Mouse (Mus musculus) embryonic stem cell, embryonic (primary cell): ENCODE data around the gene Senp5.

Source experiments
- CTCF ChIA-PET, 4 experiments: fragments of 300-600 bp in 2 of 4; fragments of 350-600 bp in 2 of 4; sonication (Branson Sonifier 250); formaldehyde crosslinking; loops; one replicate each; lab custom pipeline; 2022; ENCODE audit warnings: inconsistent platforms in 2 of 4; lab: Charles Lee
- POLR2A ChIA-PET, 4 experiments: fragments of 300-600 bp in 2 of 4; fragments of 350-600 bp in 2 of 4; sonication (Branson Sonifier 250); formaldehyde crosslinking; loops; one replicate each; lab custom pipeline; 2022; ENCODE audit warnings: antibody characterized with exemption in 4 of 4, inconsistent platforms in 1 of 4; lab: Charles Lee

Gene Senp5

GRCm38 (mm10) chr16:32002509-32003477 is at the start of gene Senp5:
Gene Senp5 (minus strand): TSS chr16:32003287.
- POLR2A ChIA-PET: interaction anchor here (0.5 to 2.4 kb wide), 137 partner anchors 8 to 950 kb away, joined by 3 to 32 read pairs (median 4); partner anchors contain the start of genes Cep19 (in 2 of the 4), Fbxo45 (in 2 of the 4), Pak2 (in 2 of the 4) and Pigx (in 2 of the 4)
- CTCF ChIA-PET: interaction anchor here (0.5 to 2.0 kb wide), 16 partner anchors 10 to 657 kb away, joined by 3 to 12 read pairs (median 4); no protein-coding TSS in a partner anchor

GRCm38 (mm10) chr16:32042367-32042766 is 39.3 kb upstream of the Senp5 start:
- ChIA-PET CTCF (no interaction called here), POLR2A (interaction anchor here in 2 of 4 experiments (1.2 to 1.7 kb wide), 2 partner anchors 39 to 40 kb away, joined by 3 to 4 read pairs; partner anchors contain the start of gene Senp5 (in 2 of the 2))

DNA sequence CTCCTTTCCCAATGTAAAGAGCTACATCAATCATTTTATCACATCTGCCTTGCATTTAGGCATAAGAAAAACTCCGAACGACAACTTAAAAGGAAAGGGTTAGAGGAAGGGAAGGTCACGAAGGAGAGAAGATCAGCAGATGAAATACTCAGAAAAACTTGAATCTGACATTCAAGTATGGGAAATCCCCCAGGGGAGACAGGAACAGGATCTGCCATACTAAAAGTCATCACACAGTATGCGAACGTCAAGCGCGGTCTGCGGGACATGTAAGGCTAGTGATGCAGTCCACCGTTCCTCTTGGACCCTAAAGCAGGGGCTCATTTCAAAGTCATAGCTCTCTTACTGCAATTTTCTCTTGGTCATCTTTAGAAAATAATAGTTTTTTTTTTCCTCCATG is 16.6 kb upstream of the Senp5 start:
- POLR2A ChIA-PET: interaction anchor here in 3 of 4 experiments (1.0 to 3.0 kb wide), 6 partner anchors 9 to 58 kb away, joined by 3 to 19 read pairs (median 6); partner anchors contain the start of gene Senp5 (in 2 of the 3)
- CTCF ChIA-PET: no interaction called here

GRCm38 (mm10) chr16:32010330-32010729 is 7.2 kb upstream of the Senp5 start:
- POLR2A ChIA-PET: interaction anchor here in 3 of 4 experiments (0.8 to 3.6 kb wide), 6 partner anchors 8 to 389 kb away, joined by 3 to 17 read pairs (median 4); partner anchors contain the start of gene Senp5 (in 1 of the 3)

DNA sequence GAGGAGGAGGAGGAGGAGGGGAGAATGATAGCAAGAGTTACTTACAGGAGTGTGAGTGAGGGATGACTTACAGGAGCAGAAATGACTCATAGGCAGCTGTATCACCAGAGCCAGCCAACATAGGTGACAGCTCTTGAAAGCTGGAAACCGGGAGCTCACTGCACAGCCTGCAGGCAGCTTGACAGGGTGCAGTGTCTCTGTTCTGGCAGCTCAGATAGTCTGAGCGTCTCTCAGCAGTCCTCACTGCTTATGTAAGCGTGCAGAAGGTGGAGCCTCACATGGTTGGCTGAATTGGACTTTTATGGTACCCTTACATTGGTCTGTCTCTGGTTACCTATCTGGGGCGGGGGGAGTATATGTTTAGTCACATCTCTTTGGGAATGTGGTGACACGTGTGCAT is 6.8 kb upstream of the Senp5 start:
- ChIA-PET CTCF (interaction anchor here in 2 of 4 experiments (1.1 to 1.2 kb wide), 2 partner anchors 18 kb away, joined by 3 to 4 read pairs; no protein-coding TSS in a partner anchor), POLR2A (interaction anchor here in 3 of 4 experiments (0.6 to 3.6 kb wide), 7 partner anchors 7 to 859 kb away, joined by 3 to 17 read pairs (median 4); partner anchors contain the start of gene Senp5 (in 1 of the 3))

More at GRCm38 (mm10) chr16:32010330-32010729, 7.2 kb upstream of the Senp5 start:
- CTCF ChIA-PET: interaction anchor here in 3 of 4 experiments (0.5 to 1.2 kb wide), 3 partner anchors 18 to 22 kb away, joined by 3 to 4 read pairs (median 3); no protein-coding TSS in a partner anchor

DNA sequence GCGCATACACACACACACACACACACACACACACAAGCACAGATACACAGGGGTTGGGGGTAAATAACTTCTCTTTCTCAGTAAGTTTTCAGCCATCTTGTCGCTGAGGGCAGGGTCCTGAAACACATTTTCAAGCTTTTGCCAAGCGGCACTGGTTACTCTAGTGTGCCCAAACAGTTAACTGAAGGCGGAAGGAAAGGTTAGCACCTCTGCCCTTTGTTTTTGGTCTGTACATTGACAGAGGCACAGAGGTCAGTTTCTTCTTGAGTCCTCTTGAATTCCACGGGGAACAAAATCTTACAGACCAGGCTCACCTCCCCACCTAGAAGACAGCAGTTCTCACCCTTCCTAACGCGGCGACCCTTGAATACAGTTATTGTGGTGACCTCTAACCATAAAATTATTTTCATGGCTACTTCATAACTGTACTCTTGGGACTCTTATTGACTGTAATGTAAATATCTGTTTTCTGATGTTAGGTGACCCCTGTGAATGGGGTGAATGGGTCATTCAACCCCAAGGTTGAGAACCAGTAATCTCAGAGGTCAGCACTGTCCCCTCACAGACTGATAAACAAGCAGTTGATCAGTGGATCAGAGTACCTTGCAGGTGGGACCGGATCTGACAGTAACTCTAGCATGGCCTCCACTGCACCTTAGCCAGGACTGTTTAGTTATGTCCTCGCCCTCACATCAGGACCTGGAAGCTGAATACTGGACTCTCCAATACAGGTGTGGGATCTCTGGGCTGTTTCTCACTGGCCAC is 5.6 kb upstream of the Senp5 start:
- CTCF ChIA-PET: no interaction called here
- POLR2A ChIA-PET: interaction anchor here in 2 of 4 experiments (1.4 to 1.5 kb wide), 3 partner anchors 11 to 13 kb away, joined by 3 to 4 read pairs (median 3); no protein-coding TSS in a partner anchor

DNA sequence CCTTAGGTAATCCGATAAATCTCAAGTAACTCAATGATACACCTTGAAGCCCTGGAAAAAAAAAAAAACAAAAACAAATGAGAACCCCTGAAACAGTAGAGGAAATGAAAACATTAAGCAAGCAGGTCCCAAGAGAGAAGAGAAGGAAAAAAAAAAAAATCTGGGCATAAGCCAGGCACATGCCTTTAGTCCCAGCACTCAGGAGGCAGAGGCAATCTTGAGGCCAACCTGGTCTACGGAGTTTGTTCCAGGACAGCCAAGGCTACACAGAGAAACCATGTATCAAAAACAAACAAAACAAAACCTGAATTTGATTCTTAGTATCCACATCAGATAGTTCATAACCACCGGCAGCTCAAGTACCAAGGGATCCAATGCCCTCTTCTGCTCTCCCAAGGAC is 1.6 kb upstream of the Senp5 start:
- CTCF ChIA-PET: no interaction called here
- POLR2A ChIA-PET: interaction anchor here in 2 of 4 experiments (0.5 to 1.4 kb wide), 2 partner anchors 15 to 354 kb away, joined by 4 to 5 read pairs; no protein-coding TSS in a partner anchor

DNA sequence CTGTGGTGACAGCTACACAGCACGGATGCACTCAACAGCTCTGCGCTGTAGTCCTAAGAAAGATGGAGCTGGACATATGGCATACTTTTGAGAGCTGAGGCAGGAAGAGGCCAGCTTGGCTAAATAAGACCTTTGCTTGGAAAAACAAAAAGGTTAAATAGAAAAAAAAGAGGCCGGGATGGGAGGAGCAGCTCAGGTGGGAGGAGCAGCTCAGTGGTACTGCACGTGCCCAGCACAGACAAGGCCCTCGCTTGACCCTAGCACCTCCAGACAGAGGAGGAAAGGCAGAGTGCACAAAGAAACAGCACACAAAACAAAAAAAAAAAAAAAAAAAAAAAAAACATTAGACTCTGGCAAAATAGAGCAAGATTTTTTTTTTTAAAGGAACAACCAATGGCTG is 6.7 kb downstream of the Senp5 start:
- CTCF ChIA-PET: interaction anchor here (0.6 to 0.9 kb wide), 8 partner anchors 12 to 1435 kb away, joined by 3 to 4 read pairs (median 3); no protein-coding TSS in a partner anchor
- POLR2A ChIA-PET: interaction anchor here in 3 of 4 experiments (0.5 to 1.2 kb wide), 10 partner anchors 10 to 105 kb away, joined by 3 to 7 read pairs (median 3); no protein-coding TSS in a partner anchor

DNA sequence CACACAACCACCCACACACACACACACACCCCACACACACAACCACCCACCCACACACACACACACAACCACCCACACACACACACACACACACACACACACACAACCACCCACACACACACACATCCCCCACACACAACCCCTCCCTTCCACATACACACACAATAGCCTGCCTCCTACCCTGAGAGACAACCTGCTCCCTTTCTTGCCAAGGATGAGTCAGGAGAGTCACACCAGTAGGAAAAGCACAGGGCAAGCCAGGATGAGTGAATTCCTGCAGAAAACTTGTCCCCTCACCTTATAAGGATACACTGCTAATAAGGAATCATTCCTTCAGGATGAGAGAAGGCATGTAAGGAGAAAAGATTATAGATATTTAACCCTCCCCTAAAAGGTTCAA is 9.1 kb downstream of the Senp5 start:
- CTCF ChIA-PET: no interaction called here
- POLR2A ChIA-PET: interaction anchor here in 1 of 4 experiments (1.8 kb wide), 1 partner anchor 10 kb away, joined by 6 read pairs; no protein-coding TSS in a partner anchor

DNA sequence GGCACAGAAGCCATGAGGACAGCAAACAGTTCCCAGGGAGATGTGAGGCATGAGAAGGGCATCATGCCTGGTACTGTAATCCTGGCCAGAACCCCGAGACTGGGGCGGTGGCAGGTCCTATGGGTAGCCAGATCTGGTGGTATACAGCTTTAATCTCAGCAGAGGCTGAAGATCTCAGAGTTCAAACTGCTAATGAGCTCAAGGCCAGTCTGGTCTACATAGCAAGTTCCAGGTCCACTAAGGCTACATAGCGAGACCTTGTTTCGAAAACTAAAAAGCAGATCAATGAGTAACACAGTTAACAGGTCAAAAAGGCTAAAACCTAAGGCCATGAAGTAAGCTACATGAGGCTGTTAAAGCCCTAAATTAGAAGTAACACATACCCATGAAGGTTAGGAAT is 9.9 kb downstream of the Senp5 start:
- ChIA-PET POLR2A (interaction anchor here in 3 of 4 experiments (0.5 to 2.6 kb wide), 7 partner anchors 9 to 30 kb away, joined by 3 to 32 read pairs (median 6); partner anchors contain the start of gene Senp5 (in 3 of the 3)), CTCF (interaction anchor here in 2 of 4 experiments (0.5 to 1.6 kb wide), 3 partner anchors 9 to 50 kb away, joined by 3 to 9 read pairs (median 4); partner anchors contain the start of gene Senp5 (in 1 of the 2))

DNA sequence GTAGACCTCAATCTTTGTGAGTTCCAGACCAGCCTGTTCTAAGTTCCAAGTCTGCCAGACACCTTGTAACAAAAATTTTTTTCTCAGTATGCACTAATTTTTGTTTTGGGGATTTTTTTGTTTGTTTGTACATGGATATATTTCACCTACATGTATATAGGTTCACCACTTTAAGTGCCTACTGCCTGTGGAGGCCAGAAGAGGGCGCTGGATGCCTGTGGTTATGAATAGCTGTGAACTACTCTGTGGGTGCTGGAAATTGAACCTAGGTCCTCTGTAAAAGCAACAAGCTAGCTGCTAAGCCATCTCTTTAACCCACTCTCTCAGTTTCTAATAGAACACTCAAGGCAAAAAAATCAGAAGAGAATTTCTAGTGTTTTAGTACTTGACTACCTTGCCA is 11.0 kb downstream of the Senp5 start:
- POLR2A ChIA-PET: interaction anchor here (0.5 to 2.6 kb wide), 10 partner anchors 8 to 29 kb away, joined by 3 to 32 read pairs (median 4); partner anchors contain the start of gene Senp5 (in 4 of the 4)
- CTCF ChIA-PET: interaction anchor here (0.6 to 1.6 kb wide), 20 partner anchors 8 to 226 kb away, joined by 3 to 12 read pairs (median 3); partner anchors contain the start of gene Senp5 (in 2 of the 4)

DNA sequence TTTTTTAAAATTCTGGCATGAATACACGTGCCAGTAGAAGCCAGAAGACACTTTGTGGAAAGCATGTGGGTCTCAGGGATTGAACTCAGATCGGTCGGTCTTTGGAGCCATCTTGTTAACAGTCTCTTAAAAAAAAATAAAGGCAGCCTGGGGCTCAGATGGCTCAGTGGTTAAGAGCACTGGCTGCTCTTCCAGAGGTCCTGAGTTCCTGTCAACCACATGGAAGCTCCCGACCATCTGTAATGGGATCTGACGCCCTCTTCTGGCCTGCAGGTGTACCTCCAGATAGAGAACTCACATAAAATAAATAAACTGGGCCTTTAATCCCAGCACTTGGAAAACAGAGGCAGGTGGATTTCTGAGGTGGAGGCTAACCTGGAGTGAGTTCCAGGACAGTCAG is 22.1 kb downstream of the Senp5 start:
- POLR2A ChIA-PET: interaction anchor here in 3 of 4 experiments (0.7 to 2.1 kb wide), 9 partner anchors 9 to 1203 kb away, joined by 3 to 18 read pairs (median 4); partner anchors contain the start of gene Senp5 (in 1 of the 3)
- CTCF ChIA-PET: interaction anchor here (0.5 to 1.6 kb wide), 41 partner anchors 8 to 1491 kb away, joined by 3 to 15 read pairs (median 4); partner anchors contain the start of genes Pigz (in 1 of the 4), Senp5 (in 1 of the 4) and Slc51a (in 1 of the 4)

- ChIA-PET POLR2A (no interaction called here), CTCF (no interaction called here)
These were observed 23.6 kb downstream of the Senp5 start for GRCm38 (mm10) chr16:31979501-31979900.

DNA sequence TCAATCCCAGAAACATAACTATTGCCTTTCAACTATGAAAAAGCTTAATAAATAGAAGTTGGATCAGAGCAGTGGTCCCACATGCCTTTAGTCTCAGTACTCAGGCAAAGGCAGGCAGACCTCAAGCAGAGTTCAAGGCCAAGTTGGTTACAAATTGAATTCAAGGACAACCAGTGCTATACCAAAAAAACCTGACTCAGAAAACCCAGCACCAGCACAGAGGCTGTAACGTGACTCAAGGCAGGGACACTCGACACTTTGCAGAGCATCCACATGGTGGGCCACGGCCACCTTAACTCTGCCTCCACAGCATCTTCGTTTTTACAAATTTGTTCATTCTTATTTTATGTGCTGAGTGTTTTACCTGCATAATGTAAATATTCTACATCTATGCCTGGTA is 27.8 kb downstream of the Senp5 start:
- POLR2A ChIA-PET: interaction anchor here in 1 of 4 experiments (0.7 kb wide), 1 partner anchor 1942 kb away, joined by 4 read pairs; no protein-coding TSS in a partner anchor
- CTCF ChIA-PET: no interaction called here

DNA sequence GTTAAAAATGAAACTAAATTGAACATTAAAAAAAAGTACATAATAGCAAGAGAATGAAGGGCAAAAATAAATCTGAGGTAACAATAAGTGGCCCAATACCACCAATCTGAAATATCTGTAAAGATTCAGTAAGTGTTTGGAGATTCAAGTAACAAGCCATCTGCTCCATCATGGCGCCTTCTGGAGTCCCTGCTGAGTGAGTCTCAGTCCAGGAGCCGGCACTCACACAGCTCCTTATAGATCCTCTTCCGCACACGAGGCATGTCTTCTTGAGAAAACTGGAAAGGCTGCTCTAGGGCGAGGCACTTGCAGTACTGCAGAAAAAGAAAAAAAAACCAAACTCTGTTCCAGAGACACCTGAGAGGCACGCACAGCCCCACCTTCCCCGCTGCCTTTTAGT is 39.9 kb downstream of the Senp5 start:
- CTCF ChIA-PET: interaction anchor here in 3 of 4 experiments (0.6 to 1.5 kb wide), 4 partner anchors 18 to 343 kb away, joined by 3 to 5 read pairs (median 4); no protein-coding TSS in a partner anchor
- POLR2A ChIA-PET: interaction anchor here in 3 of 4 experiments (0.8 to 1.4 kb wide), 6 partner anchors 8 to 1630 kb away, joined by 3 to 4 read pairs (median 3); no protein-coding TSS in a partner anchor

DNA sequence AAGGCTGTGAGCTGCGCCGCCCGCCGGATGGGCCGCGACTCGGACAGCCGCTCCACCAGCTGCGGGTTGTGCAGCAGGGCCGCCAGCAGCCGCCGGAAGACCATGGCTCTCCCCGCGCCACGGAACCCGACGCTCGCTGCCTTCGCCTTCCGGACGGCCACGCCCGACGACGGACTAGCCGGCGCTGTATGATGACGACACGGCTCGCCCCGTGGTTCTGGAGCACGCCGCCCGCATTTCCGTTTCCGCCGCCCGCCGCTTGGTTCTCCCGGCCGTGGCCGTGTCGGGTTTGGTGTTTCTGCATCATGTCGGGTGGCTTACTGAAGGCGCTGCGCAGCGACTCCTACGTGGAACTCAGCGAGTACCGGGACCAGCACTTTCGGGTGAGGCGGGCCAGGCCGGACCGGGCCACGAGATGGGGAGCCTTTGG is 54.7 kb downstream of the Senp5 start, which contains the start of the genes 0610012G03Rik and Ncbp2:
TSS of gene 0610012G03Rik (minus strand) at position 150 of the 430 bp plus-strand sequence.
TSS of gene Ncbp2 (plus strand) at position 169 of the 430 bp plus-strand sequence.
- CTCF ChIA-PET: interaction anchor here in 2 of 4 experiments (0.6 to 1.3 kb wide), 2 partner anchors 33 to 323 kb away, joined by 3 read pairs; partner anchors contain the start of gene Smco1 (in 1 of the 2)
- POLR2A ChIA-PET: interaction anchor here (0.8 to 2.6 kb wide), 13 partner anchors 11 to 123 kb away, joined by 3 to 17 read pairs (median 5); partner anchors contain the start of gene Senp5 (in 3 of the 4)
